Mouse (Mus musculus) kidney, postnatal 0 days (tissue): ENCODE results near the gene Nup210l. TPM values are rescaled to one million over a fixed set of nuclear protein-coding genes. Genes with fewer than 3 reads are reported as not detected.

Experiments
- ATAC-seq: fragments of 200-750 bp; cut with Nextera tagmentation; replicated peaks from 2 replicates; pipeline ENCODE4 v1.8.0; 2017; ENCODE audit warnings: low read depth, moderate number of reproducible peaks, moderate TSS enrichment, moderate library complexity; ENCODE audit not compliant: low FRiP score
- DNase-seq: peaks from one replicate; pipeline ENCODE4 v3.0.0-alpha.2; 2016; ENCODE audit warnings: low spot score
- H3K27ac ChIP-seq: fragments of 300-500 bp; sonication (generic); 2 replicates; pipeline ENCODE4 v1.5.1; 2014; ENCODE audit warnings: mild to moderate bottlenecking
- H3K27me3 ChIP-seq: fragments of 300-500 bp; sonication (generic); 2 replicates; pipeline ENCODE4 v1.6.1; 2014; ENCODE audit warnings: low read length, mixed read lengths; ENCODE audit not compliant: insufficient read depth
- H3K36me3 ChIP-seq: fragments of 300-500 bp; sonication (generic); 2 replicates; pipeline ENCODE4 v1.6.1; 2014; ENCODE audit warnings: low read length, mixed read lengths; ENCODE audit not compliant: insufficient read depth
- H3K4me1 ChIP-seq: fragments of 300-500 bp; sonication (generic); replicated peaks from 2 replicates; pipeline ENCODE4 v1.6.1; 2014; ENCODE audit warnings: antibody characterized with exemption, low read length, mixed read lengths; ENCODE audit not compliant: insufficient read depth
- H3K4me2 ChIP-seq: fragments of 300-500 bp; sonication (generic); 2 replicates; pipeline ENCODE4 v1.6.1; 2014; ENCODE audit warnings: mild to moderate bottlenecking, low read length, moderate library complexity, mixed read lengths
- H3K4me3 ChIP-seq: fragments of 300-500 bp; sonication (generic); replicated peaks from 2 replicates; pipeline ENCODE4 v1.5.1; 2014; ENCODE audit warnings: low read depth, low read length
- H3K9ac ChIP-seq: fragments of 300-500 bp; sonication (generic); 2 replicates; pipeline ENCODE4 v1.6.1; 2014; ENCODE audit warnings: low read depth, low read length
- H3K9me3 ChIP-seq: fragments of 300-500 bp; sonication (generic); replicated peaks from 2 replicates; pipeline ENCODE4 v1.6.1; 2016; ENCODE audit warnings: low read length, inconsistent platforms, mixed read lengths
- CTCF ChIP-seq: IDR thresholded peaks from 2 replicates; pipeline ENCODE4 v1.5.1; 2016; ENCODE audit warnings: antibody characterized with exemption, low read depth, mild to moderate bottlenecking, moderate library complexity
- WGBS: fragments of 180-500 bp; shearing (Covaris S2); extraction: QIAGEN DNeasy Blood & Tissue Kit; methylation state at CpG from one replicate; pipeline ENCODE4 v1.1.7; 2014; 5-methylcytosine and 5-hydroxymethylcytosine counted together
- polyA plus RNA-seq: library from polyadenylated mRNA; unstranded; fragments of >200 nt; fragmentation: Nextera tagmentation; extraction: Ambion mirVana; gene quantifications from 2 replicates; pipeline ENCODE4 v1.2.1, GENCODE M21; 2015

The Nup210l gene
- polyA plus RNA-seq, 1 experiment from 2014 or later, result 0.12 TPM

DNA sequence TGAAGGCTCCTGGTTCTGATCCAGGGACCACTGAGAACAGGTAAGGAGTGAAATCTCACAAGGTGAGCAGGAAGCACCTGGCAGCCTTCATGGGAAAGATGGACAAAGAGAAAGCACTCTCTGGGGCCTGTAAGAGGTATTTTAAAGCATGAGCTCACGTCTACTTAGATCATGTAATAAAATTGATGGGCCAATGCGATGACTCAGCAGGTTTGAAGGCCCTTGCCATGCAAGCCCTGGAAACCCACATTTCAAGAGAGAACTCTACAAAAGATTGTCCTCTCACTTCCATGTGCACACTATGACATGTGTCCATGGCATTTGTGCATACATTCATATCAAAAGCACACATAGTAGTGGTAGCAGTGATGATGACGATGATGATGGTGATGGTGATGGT lies 36.0 kb downstream of the Nup210l start:
- whole genome bisulfite sequencing, result 82% methylated on average over 3 of the region's 3 CpGs

DNA sequence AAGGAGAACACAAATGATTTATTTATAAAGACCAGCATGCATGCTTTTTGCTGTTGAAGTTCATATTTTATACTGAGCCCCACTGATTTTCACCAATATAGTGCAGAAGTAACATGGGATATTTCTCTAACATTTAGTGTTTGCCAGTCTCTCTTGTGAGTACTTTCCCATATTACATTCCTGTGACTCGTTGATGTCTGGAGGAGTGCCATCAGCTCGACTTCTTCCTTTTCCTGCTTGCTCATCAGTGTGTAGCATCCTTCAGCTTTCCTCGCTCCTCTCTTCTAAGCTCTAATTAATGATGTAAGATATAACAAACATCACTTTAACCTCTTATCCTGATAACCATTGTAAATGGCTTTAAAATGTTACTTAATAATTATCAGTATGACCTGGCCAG lies 41.5 kb downstream of the Nup210l start:
- TF ChIP-seq CTCF, result no peak
- Histone ChIP-seq H3K9me3 (no peaks in the 10 kb centered on the region), H3K9ac (no peak overlapping the region), H3K4me3 (no peak overlapping the region), H3K4me2 (no peak overlapping the region), H3K27ac (no peak overlapping the region), H3K27me3 (no peaks in the 10 kb centered on the region), H3K36me3 (no peaks in the 10 kb centered on the region), H3K4me1 (no peaks in the 10 kb centered on the region)
- 43% methylated on average over 3 of the region's 3 CpGs for WGBS
- ATAC-seq, result no peak
- DNase-seq, result no peak

More for the DNA sequence above, 36.0 kb downstream of the Nup210l start:
- no peaks in the 10 kb centered on the region for H3K36me3 ChIP-seq
- no peak overlapping the region for H3K9ac ChIP-seq
- no peak overlapping the region for H3K4me2 ChIP-seq
- no peaks in the 10 kb centered on the region for H3K27me3 ChIP-seq
- H3K4me3 ChIP-seq, result no peak overlapping the region
- no peak overlapping the region for H3K27ac ChIP-seq
- H3K9me3 ChIP-seq, result no peaks in the 10 kb centered on the region
- ATAC-seq (no peak), DNase-seq (no peak)
- TF ChIP-seq CTCF, result no peak
- H3K4me1 ChIP-seq, result no peaks in the 10 kb centered on the region

DNA sequence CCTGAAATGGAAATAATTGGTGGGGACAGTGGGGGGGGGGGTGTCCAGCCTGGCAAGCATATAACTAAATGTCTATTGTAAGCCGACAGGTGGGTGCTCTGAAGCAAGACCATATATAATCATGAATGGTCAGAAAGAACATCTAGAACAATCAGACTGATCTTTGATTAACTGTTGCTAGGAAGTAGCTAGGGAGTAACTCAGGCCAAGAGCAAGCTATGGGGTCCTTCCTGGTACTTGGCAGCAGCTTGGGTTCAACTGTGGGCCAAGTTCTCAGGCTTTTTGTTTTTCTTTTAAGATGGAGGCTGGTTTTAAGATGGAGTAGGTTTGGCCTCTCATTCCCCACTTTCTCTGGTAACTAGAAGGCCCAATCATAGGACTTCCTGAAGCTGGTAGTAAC lies 42.7 kb downstream of the Nup210l start:
- 74% methylated on average over 1 of the region's 1 CpGs for WGBS
- no peak for DNase-seq
- H3K9ac ChIP-seq, result no peak overlapping the region
- no peaks in the 10 kb centered on the region for H3K36me3 ChIP-seq
- TF ChIP-seq CTCF, result no peak
- H3K9me3 ChIP-seq, result no peaks in the 10 kb centered on the region
- H3K27ac ChIP-seq, result no peak overlapping the region
- no peak overlapping the region for H3K4me2 ChIP-seq
- H3K4me1 ChIP-seq, result no peaks in the 10 kb centered on the region
- no peak for ATAC-seq
- H3K27me3 ChIP-seq, result no peaks in the 10 kb centered on the region
- no peak overlapping the region for H3K4me3 ChIP-seq

DNA sequence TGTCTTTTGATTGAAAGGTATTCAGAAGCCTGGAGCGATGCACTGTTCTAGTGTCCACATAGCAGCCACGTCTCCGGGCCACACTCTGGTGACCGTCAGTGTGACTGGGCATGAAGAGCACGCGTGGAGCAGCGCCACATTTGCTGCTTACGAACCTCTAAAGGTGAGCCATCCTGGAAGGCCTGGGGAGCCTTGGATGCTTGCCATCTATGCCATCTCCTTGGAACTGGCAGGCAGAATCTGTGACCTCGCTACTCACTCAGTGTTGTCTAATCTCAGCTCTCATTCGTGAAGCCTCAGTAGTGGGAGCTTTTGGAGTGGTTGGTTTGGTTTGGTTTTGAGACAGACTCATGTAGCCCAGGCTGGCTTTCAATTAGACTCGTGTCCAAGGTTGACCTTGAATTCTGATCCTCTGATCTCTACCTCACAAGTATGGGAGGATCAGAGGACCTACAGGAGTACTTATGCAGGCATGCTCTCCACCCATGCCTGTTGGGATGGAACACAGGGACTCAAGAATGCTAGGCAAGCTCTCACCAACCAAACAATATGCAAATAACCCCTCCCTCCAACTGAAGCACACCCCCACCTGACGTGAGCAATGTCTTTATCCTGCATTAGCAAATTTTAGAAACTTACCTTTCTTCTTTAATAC lies 47.3 kb downstream of the Nup210l start:
- Histone ChIP-seq H3K27ac (no peak overlapping the region), H3K36me3 (no peaks in the 10 kb centered on the region), H3K9me3 (no peaks in the 10 kb centered on the region), H3K4me3 (no peak overlapping the region), H3K9ac (no peak overlapping the region), H3K4me2 (no peak overlapping the region), H3K27me3 (no peaks in the 10 kb centered on the region), H3K4me1 (no peaks in the 10 kb centered on the region)
- DNase-seq, result no peak
- no peak for TF ChIP-seq CTCF
- 0 out of 2 replicates have a peak, but pooled peaks have one; percentile 33 for ATAC-seq
- 92% methylated on average over 12 of the region's 12 CpGs for WGBS

DNA sequence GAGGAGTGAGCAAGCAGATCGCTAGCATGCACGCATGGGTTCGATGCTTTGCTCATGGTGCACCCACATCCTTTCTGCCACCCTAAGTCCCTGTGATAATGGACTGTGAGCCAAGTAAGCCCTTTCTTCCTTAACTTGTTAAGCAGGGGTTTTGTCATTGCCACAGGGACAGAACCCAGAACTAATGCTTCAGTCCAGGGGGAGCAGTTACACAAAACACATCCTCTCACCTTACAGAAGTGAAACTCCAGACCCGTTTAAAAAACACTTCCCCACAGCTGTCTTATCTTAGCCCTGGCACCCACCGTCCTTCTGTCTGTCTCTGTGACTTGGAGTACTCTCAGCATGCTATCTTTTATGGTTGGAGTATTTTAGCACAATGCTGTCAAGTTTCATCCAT lies 52.1 kb downstream of the Nup210l start:
- H3K9me3 ChIP-seq, result no peaks in the 10 kb centered on the region
- ATAC-seq, result no peak
- H3K36me3 ChIP-seq, result no peaks in the 10 kb centered on the region
- 56% methylated on average over 5 of the region's 5 CpGs for WGBS
- no peaks in the 10 kb centered on the region for H3K27me3 ChIP-seq
- no peak overlapping the region for H3K9ac ChIP-seq
- no peak overlapping the region for H3K4me3 ChIP-seq
- H3K4me2 ChIP-seq, result no peak overlapping the region
- H3K27ac ChIP-seq, result no peak overlapping the region
- no peaks in the 10 kb centered on the region for H3K4me1 ChIP-seq
- TF ChIP-seq CTCF, result no peak
- peak; percentile 37 for DNase-seq

DNA sequence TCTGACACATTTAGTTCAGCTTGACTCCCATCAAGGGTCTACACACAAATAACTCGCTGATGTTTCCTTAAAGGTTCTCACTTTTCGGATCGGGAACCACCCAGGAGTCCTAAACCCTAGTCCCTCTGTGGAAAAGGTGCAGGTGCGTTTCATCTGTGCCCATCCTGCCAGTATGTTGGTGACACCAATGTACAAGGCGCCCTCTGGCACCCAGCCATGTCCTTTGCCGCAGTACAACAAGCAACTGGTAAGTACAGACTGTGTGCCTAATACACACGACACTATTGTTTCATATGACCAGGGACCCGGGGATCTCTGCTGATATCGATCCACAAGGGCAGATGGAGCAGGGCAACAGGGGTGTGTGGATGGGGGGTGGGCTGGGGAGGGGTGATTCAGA lies 55.8 kb downstream of the Nup210l start:
- no peak for DNase-seq
- Histone ChIP-seq H3K4me2 (no peak overlapping the region), H3K27me3 (no peaks in the 10 kb centered on the region), H3K9ac (no peak overlapping the region), H3K4me3 (no peak overlapping the region), H3K27ac (no peak overlapping the region), H3K36me3 (no peaks in the 10 kb centered on the region), H3K4me1 (no peaks in the 10 kb centered on the region), H3K9me3 (no peaks in the 10 kb centered on the region)
- 90% methylated on average over 9 of the region's 9 CpGs for WGBS
- no peak for ATAC-seq
- TF ChIP-seq CTCF, result no peak

DNA sequence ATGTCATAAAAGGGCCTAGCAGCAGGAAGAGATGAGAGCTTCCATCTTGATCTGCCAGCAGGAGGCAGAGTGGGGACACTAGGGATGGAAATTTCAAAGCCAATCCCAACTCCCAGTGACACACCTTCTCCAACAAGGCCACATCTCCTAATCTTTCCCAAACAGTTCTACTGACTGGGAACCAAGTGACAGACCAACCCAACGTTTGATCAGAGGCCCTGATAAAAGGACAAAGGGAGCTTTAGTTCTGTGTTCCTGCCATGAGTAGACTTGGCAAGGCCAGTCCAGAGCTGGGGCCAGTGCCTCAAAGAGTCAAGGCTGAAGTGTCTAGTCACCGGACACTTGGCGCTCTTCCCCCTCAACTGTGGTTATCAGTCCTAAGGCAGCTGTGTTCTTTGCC lies 57.6 kb downstream of the Nup210l start:
- no peak for DNase-seq

More for the DNA sequence above, 57.6 kb downstream of the Nup210l start:
- TF ChIP-seq CTCF, result no peak
- Histone ChIP-seq H3K27me3 (no peaks in the 10 kb centered on the region), H3K27ac (no peak overlapping the region), H3K9me3 (no peaks in the 10 kb centered on the region), H3K4me1 (no peaks in the 10 kb centered on the region), H3K4me2 (no peak overlapping the region), H3K9ac (no peak overlapping the region), H3K4me3 (no peak overlapping the region), H3K36me3 (no peaks in the 10 kb centered on the region)
- ATAC-seq, result no peak
- 79% methylated on average over 3 of the region's 3 CpGs for WGBS
